Mouse (Mus musculus) forebrain, embryonic 14.5 days (tissue): ENCODE data around the gene Nlrc3. TPM values are rescaled to one million over a fixed set of nuclear protein-coding genes. Genes with fewer than 3 reads are reported as not detected.

ENCODE experiments used
- ATAC-seq: fragments of 200-750 bp; cut with Nextera tagmentation; 2 replicates; pipeline ENCODE4 v1.8.0; 2017; ENCODE audit warnings: mild to moderate bottlenecking, moderate library complexity
- DNase-seq: peaks from one replicate; pipeline ENCODE4 v3.0.0-alpha.2; 2015; ENCODE audit warnings: low spot score
- H3K27ac ChIP-seq: fragments of 300-500 bp; sonication (generic); 2 replicates; pipeline ENCODE4 v1.5.1; 2014; ENCODE audit warnings: low read depth, mild to moderate bottlenecking, control low read depth, low read length, moderate library complexity
- H3K27me3 ChIP-seq: fragments of 300-500 bp; sonication (generic); replicated peaks from 2 replicates; pipeline ENCODE4 v1.6.1; 2014; ENCODE audit warnings: low read length, control low read depth, mixed read lengths; ENCODE audit not compliant: control insufficient read depth, insufficient read depth
- H3K36me3 ChIP-seq: fragments of 300-500 bp; sonication (generic); 2 replicates; pipeline ENCODE4 v1.6.1; 2014; ENCODE audit warnings: low read length, control low read depth; ENCODE audit not compliant: control insufficient read depth, insufficient read depth
- H3K4me1 ChIP-seq: fragments of 300-500 bp; sonication (generic); 2 replicates; pipeline ENCODE4 v1.6.1; 2014; ENCODE audit warnings: antibody characterized with exemption, low read length, control low read depth; ENCODE audit not compliant: control insufficient read depth, insufficient read depth
- H3K4me2 ChIP-seq: fragments of 300-500 bp; sonication (generic); 2 replicates; pipeline ENCODE4 v1.6.1; 2014; ENCODE audit warnings: mild to moderate bottlenecking, control low read depth, low read length
- H3K4me3 ChIP-seq: fragments of 300-500 bp; sonication (generic); 2 replicates; pipeline ENCODE4 v1.5.1; 2014; ENCODE audit warnings: low read depth, low read length, control low read depth
- H3K9ac ChIP-seq: fragments of 300-500 bp; sonication (generic); 2 replicates; pipeline ENCODE4 v1.6.1; 2014; ENCODE audit warnings: mild to moderate bottlenecking, low read length, control low read depth, moderate library complexity
- H3K9me3 ChIP-seq: fragments of 300-500 bp; sonication (generic); replicated peaks from 2 replicates; pipeline ENCODE4 v1.6.1; 2016; ENCODE audit warnings: low read length, control low read depth, mixed read lengths; ENCODE audit not compliant: control insufficient read depth
- WGBS: fragments of 180-500 bp; shearing (Covaris S2); extraction: QIAGEN DNeasy Blood & Tissue Kit; methylation state at CpG from one replicate; pipeline ENCODE4 v1.1.7; 2014; 5-methylcytosine and 5-hydroxymethylcytosine counted together
- polyA plus RNA-seq: library from polyadenylated mRNA; unstranded; fragments of >200 nt; fragmentation: Nextera tagmentation; extraction: Ambion mirVana; gene quantifications from 2 replicates; pipeline ENCODE4 v1.2.1, GENCODE M21; 2014

Gene Nlrc3
- polyA plus RNA-seq, 1 experiment from 2014 or later = 0.60 TPM

GRCm38 (mm10) chr16:3956369-3956768 lies 20.1 kb downstream of the Nlrc3 start:
- no peak overlapping the region for H3K27ac ChIP-seq
- H3K4me3 ChIP-seq = no peak overlapping the region
- H3K36me3 ChIP-seq = no peaks in the 10 kb centered on the region
- no peaks in the 10 kb centered on the region for H3K27me3 ChIP-seq
- WGBS = 91% methylated on average over 6 of the region's 6 CpGs
- H3K9me3 ChIP-seq = no peaks in the 10 kb centered on the region
- H3K4me2 ChIP-seq = no peak overlapping the region
- ATAC-seq = no peak
- no peaks in the 10 kb centered on the region for H3K4me1 ChIP-seq
- H3K9ac ChIP-seq = no peak overlapping the region
- DNase-seq = no peak

GRCm38 (mm10) chr16:3951141-3951540 lies 25.3 kb downstream of the Nlrc3 start:
- 91% methylated on average over 1 of the region's 1 CpGs for WGBS
- no peak for ATAC-seq

GRCm38 (mm10) chr16:3934701-3935100 lies 41.7 kb downstream of the Nlrc3 start:
- peaks cover 70% of the 10 kb centered on the region for H3K36me3 ChIP-seq
- DNase-seq = no peak
- H3K27ac ChIP-seq = no peak overlapping the region
- H3K27me3 ChIP-seq = no peaks in the 10 kb centered on the region
- H3K9me3 ChIP-seq = no peaks in the 10 kb centered on the region
- no peak for ATAC-seq
- H3K4me3 ChIP-seq = no peak overlapping the region
- no peaks in the 10 kb centered on the region for H3K4me1 ChIP-seq
- WGBS = 96% methylated on average over 4 of the region's 4 CpGs
- H3K4me2 ChIP-seq = no peak overlapping the region
- no peak overlapping the region for H3K9ac ChIP-seq

More at GRCm38 (mm10) chr16:3951141-3951540, 25.3 kb downstream of the Nlrc3 start:
- H3K9ac ChIP-seq = no peak overlapping the region
- no peak overlapping the region for H3K4me3 ChIP-seq
- no peaks in the 10 kb centered on the region for H3K27me3 ChIP-seq
- H3K4me2 ChIP-seq = no peak overlapping the region
- H3K36me3 ChIP-seq = no peaks in the 10 kb centered on the region
- no peak overlapping the region for H3K27ac ChIP-seq
- no peaks in the 10 kb centered on the region for H3K9me3 ChIP-seq
- DNase-seq = no peak
- no peaks in the 10 kb centered on the region for H3K4me1 ChIP-seq

GRCm38 (mm10) chr16:3934091-3934490 lies 42.3 kb downstream of the Nlrc3 start:
- peaks cover 75% of the 10 kb centered on the region for H3K36me3 ChIP-seq
- H3K4me2 ChIP-seq = no peak overlapping the region
- 100% methylated on average over 1 of the region's 1 CpGs for WGBS
- H3K27ac ChIP-seq = no peak overlapping the region
- H3K9me3 ChIP-seq = no peaks in the 10 kb centered on the region
- H3K4me1 ChIP-seq = no peaks in the 10 kb centered on the region
- DNase-seq (no peak), ATAC-seq (no peak)
- no peak overlapping the region for H3K4me3 ChIP-seq
- H3K27me3 ChIP-seq = no peaks in the 10 kb centered on the region
- no peak overlapping the region for H3K9ac ChIP-seq

- ATAC-seq (no peak), DNase-seq (no peak)
- Histone ChIP-seq H3K4me3 (no peak overlapping the region), H3K9ac (no peak overlapping the region), H3K4me1 (no peaks in the 10 kb centered on the region), H3K36me3 (peaks cover 72% of the 10 kb centered on the region), H3K27ac (no peak overlapping the region), H3K27me3 (no peaks in the 10 kb centered on the region), H3K4me2 (no peak overlapping the region), H3K9me3 (no peaks in the 10 kb centered on the region)
- 93% methylated on average over 6 of the region's 6 CpGs for WGBS
Observed at GRCm38 (mm10) chr16:3933536-3933935, 42.9 kb downstream of the Nlrc3 start.

- DNase-seq = no peak
- H3K4me3 ChIP-seq = no peak overlapping the region
- no peak for ATAC-seq
- 88% methylated on average over 7 of the region's 7 CpGs for WGBS
- H3K4me2 ChIP-seq = no peak overlapping the region
- H3K36me3 ChIP-seq = peaks cover 65% of the 10 kb centered on the region
- no peak overlapping the region for H3K27ac ChIP-seq
- H3K4me1 ChIP-seq = no peaks in the 10 kb centered on the region
- no peak overlapping the region for H3K9ac ChIP-seq
- H3K9me3 ChIP-seq = no peaks in the 10 kb centered on the region
- no peaks in the 10 kb centered on the region for H3K27me3 ChIP-seq
Observed at GRCm38 (mm10) chr16:3929151-3929550, 47.3 kb downstream of the Nlrc3 start.

- Histone ChIP-seq H3K4me2 (no peak overlapping the region), H3K36me3 (peaks cover 65% of the 10 kb centered on the region), H3K27ac (no peak overlapping the region), H3K4me3 (no peak overlapping the region), H3K9me3 (no peaks in the 10 kb centered on the region), H3K27me3 (no peaks in the 10 kb centered on the region), H3K9ac (no peak overlapping the region), H3K4me1 (no peaks in the 10 kb centered on the region)
- DNase-seq (no peak), ATAC-seq (no peak)
- 95% methylated on average over 1 of the region's 1 CpGs for WGBS
Observed at GRCm38 (mm10) chr16:3928582-3928981, 47.9 kb downstream of the Nlrc3 start.

- Histone ChIP-seq H3K9me3 (no peaks in the 10 kb centered on the region), H3K4me3 (no peak overlapping the region), H3K36me3 (peaks cover 70% of the 10 kb centered on the region), H3K4me2 (no peak overlapping the region), H3K27me3 (no peaks in the 10 kb centered on the region), H3K27ac (no peak overlapping the region), H3K9ac (no peak overlapping the region), H3K4me1 (no peaks in the 10 kb centered on the region)
- ATAC-seq (no peak), DNase-seq (no peak)
- 93% methylated on average over 4 of the region's 4 CpGs for WGBS
Observed at GRCm38 (mm10) chr16:3923966-3924365, 52.5 kb downstream of the Nlrc3 start.

- Histone ChIP-seq H3K4me1 (no peaks in the 10 kb centered on the region), H3K27ac (no peak overlapping the region), H3K9me3 (no peaks in the 10 kb centered on the region), H3K4me3 (no peak overlapping the region), H3K27me3 (no peaks in the 10 kb centered on the region), H3K9ac (no peak overlapping the region), H3K4me2 (no peak overlapping the region), H3K36me3 (peaks cover 72% of the 10 kb centered on the region)
- no peak for ATAC-seq
- no peak for DNase-seq
- WGBS = 92% methylated on average over 3 of the region's 3 CpGs
Observed at GRCm38 (mm10) chr16:3923515-3923914, 52.9 kb downstream of the Nlrc3 start.
